Mouse (Mus musculus): Measurements from ENCODE around the gene Tmem268. TPM values are rescaled to one million over a fixed set of nuclear protein-coding genes. Genes with fewer than 3 reads are reported as not detected.

The Tmem268 gene
- polyA plus RNA-seq, 1 experiment = 0.04 TPM

DNA sequence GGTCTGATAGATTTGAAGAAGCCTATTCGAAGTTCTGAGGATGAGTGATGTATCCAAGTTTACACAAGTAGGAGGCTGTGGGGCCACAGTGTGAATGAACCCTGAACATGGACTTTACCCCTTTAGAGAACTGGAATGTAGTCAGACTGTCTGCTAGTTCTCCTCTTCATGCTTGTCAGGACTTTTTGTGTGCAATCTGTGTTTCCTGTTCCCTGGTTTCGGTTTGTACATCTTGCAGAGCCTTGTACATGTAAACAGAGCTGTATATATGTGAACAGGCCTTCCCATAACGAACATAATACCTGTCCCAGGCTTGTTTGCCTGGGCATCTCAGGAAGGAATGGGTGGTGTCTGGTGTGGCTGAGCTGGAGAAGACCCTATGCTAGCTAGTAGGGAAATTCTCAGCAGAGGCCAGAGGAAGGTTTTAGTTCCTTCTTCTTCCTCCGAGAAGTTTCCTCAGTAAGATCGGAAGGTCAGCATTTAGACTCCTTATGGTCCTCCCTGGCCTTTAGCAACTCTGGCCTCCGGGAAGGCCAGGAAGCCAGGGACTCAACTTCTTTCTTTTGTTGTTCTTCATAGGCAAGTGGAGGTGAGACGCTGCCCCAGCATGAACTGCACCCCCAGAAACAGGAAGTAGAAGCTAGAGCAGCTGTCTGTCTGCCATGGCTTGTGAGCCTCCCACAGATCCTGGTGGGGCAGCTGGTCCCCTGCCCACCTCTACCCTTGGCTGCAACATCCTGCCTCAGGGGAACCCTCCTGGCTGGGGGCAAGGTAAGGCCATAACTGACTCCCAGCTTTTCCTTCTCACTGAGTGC is 3.5 kb downstream of the Tmem268 start:
- Histone ChIP-seq H3K4me3 (replicated peaks) (no peak overlapping the region), H3K36me3 (ENCODE audit: control insufficient read depth) (peaks cover 29% of the 10 kb centered on the region), H3K4me1 (ENCODE audit: control insufficient read depth) (peaks cover 34% of the 10 kb centered on the region), H3K9me3 (ENCODE audit: control insufficient read depth, low read length) (no peaks in the 10 kb centered on the region), H3K27me3 (ENCODE audit: control insufficient read depth) (no peaks in the 10 kb centered on the region)
- TF ChIP-seq TAL1 (IDR thresholded peaks at IDR 0.05; ENCODE audit: low read length) = no peak
- TF ChIP-seq GATA1 (IDR thresholded peaks at IDR 0.05; ENCODE audit: low read length) = no peak

DNA sequence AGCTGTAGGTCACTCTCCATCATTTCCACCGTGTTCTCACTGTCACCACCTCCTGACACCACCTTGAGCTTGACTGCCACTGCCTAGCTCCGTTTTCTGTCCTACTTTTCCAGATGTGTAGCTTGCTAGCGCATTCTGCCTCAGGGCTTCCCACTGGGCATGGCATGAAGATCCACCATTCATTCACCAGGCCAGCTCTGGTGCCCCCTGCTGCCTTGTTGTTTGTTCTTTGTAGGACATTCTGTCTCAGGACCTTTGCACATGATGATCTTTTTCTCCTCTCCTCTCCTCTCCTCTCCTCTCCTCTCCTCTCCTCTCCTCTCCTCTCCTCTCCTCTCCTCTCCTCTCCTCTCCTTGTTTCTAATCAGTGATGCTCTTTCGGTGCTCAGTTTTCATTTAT is 4.2 kb downstream of the Tmem268 start:
- H3K4me1 ChIP-seq (ENCODE audit: control insufficient read depth) = peaks cover 27% of the 10 kb centered on the region
- H3K36me3 ChIP-seq (ENCODE audit: control insufficient read depth) = peaks cover 29% of the 10 kb centered on the region
- no peaks in the 10 kb centered on the region for H3K27me3 ChIP-seq (ENCODE audit: control insufficient read depth)
- TF ChIP-seq GATA1 (IDR thresholded peaks at IDR 0.05; ENCODE audit: low read length) = no peak
- TF ChIP-seq TAL1 (IDR thresholded peaks at IDR 0.05; ENCODE audit: low read length) = no peak
- no peaks in the 10 kb centered on the region for H3K9me3 ChIP-seq (ENCODE audit: control insufficient read depth, low read length)
- H3K4me3 ChIP-seq (replicated peaks) = no peak overlapping the region

DNA sequence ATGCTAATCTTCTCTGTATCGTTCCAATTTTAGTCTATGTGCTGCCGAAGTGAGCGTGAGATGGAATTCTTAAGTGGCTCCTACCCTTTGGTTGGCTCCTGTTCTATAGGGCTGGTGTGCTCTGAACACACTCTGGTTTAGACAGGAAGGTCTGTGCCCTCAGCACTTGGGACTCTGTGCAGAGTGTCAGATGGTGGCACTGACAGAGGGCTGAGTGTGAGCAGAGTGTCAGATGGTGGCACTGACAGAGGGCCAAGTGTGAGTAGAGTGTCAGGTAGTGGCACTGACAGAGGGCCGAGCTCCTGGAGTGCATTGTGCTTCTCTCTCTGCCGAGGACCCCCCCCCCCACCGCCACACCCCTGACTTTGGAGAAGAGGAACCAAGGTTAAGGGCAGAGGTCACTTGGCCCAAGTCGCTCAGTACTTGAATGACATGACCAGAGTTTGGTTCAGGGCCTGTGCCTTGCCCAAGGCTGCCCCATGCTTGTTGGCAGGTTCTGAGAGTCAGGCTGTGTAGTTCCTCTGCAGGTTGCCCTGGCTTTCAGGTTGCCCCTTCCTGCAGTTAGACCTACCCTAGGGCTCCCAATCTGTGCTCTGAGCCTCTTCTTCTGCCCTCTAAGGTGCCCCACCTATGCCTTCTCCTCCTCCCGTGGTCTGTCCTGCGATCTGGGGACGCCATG is 9.3 kb downstream of the Tmem268 start:
- TF ChIP-seq TAL1 (IDR thresholded peaks at IDR 0.05; ENCODE audit: low read length) = no peak
- TF ChIP-seq GATA1 (IDR thresholded peaks at IDR 0.05; ENCODE audit: low read length) = no peak
- peaks cover 45% of the 10 kb centered on the region for H3K36me3 ChIP-seq (ENCODE audit: control insufficient read depth)
- no peaks in the 10 kb centered on the region for H3K27me3 ChIP-seq (ENCODE audit: control insufficient read depth)

DNA sequence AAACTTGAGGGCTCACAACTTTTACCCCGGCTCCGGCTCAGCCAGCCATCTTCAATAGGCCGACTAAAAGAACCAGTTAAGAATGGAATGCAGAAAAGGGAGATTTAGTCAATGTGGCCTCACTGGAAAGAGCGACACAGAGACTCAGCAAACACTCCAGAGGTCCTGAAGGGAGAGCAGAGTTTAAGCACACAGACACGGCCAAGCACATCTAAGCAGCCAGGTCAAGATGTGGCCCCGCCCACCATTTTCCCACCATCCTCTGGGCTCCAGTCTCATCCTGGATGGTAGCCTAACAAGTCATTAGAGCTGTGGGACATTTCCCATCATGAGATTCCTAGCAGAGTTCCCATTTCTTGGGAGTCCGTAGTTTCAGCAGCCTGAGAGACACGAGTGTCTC is 10.7 kb downstream of the Tmem268 start:
- TF ChIP-seq GATA1 (IDR thresholded peaks at IDR 0.05; ENCODE audit: low read length) = no peak
- no peak for TF ChIP-seq TAL1 (IDR thresholded peaks at IDR 0.05; ENCODE audit: low read length)
- Histone ChIP-seq H3K36me3 (ENCODE audit: control insufficient read depth) (peaks cover 41% of the 10 kb centered on the region), H3K27me3 (ENCODE audit: control insufficient read depth) (no peaks in the 10 kb centered on the region), H3K4me3 (replicated peaks) (no peak overlapping the region), H3K9me3 (ENCODE audit: control insufficient read depth, low read length) (peaks cover 4% of the 10 kb centered on the region; the same call in 1 of the 2 replicates), H3K4me1 (ENCODE audit: control insufficient read depth) (no peaks in the 10 kb centered on the region; the same call in 1 of the 2 replicates)

More for the DNA sequence above, 9.3 kb downstream of the Tmem268 start:
- Histone ChIP-seq H3K4me1 (ENCODE audit: control insufficient read depth) (no peaks in the 10 kb centered on the region; the same call in 1 of the 2 replicates), H3K4me3 (replicated peaks) (no peak overlapping the region), H3K9me3 (ENCODE audit: control insufficient read depth, low read length) (0 out of 2 replicates have a peak, but pooled peaks cover 1% of the 10 kb centered on the region)

DNA sequence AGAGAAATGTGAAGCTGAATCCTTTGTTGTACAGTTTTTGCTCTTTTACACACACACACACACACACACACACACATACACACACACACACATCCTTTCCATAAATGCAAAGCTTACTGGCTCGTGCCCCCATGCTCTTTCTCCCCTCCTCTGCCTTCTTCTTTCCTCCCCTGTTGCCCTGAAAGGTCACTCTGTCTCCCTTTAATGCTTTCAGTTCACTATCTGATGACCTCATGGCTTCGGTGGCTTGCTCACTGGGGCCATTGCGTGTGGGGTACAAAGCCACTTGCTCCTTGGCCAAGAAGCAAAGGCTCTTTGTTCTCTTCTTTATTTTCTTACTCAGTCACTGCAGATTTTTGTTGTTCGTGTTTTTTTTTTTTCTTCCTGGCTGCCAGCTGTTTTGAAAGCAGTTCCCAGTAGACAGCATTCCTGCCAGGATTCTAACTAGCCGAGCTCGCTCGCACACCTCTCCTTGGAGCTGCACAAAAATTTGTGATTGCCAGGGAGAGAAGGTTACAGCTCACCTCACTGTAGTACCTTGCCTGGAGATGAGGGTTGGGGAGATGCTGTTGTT is 11.7 kb downstream of the Tmem268 start:
- H3K27me3 ChIP-seq (ENCODE audit: control insufficient read depth) = no peaks in the 10 kb centered on the region
- H3K9me3 ChIP-seq (ENCODE audit: control insufficient read depth, low read length) = peaks cover 4% of the 10 kb centered on the region; the same call in 1 of the 2 replicates
- H3K4me1 ChIP-seq (ENCODE audit: control insufficient read depth) = no peaks in the 10 kb centered on the region; the same call in 1 of the 2 replicates
- no peak overlapping the region for H3K4me3 ChIP-seq (replicated peaks)
- H3K36me3 ChIP-seq (ENCODE audit: control insufficient read depth) = peaks cover 36% of the 10 kb centered on the region
- TF ChIP-seq GATA1 (IDR thresholded peaks at IDR 0.05; ENCODE audit: low read length) = no peak
- TF ChIP-seq TAL1 (IDR thresholded peaks at IDR 0.05; ENCODE audit: low read length) = no peak

DNA sequence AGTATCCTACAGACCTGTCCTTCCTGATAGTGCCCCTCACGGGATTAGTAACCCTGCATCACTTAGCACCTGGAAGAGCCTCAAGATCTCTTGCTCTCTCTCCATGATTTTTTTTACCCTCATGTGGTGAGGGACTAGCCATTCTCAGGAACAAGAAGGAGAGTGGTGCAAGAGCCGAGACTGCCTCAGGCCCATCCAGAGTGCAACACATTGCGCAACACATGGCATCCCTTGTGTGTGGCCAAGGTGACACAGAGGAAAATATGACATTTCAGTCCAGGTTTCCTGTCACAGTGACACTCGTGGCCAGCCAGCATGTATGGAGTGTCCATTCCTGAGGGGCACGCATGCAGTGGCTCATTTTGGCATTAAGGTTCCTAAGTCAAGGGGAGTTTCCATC is 14.0 kb downstream of the Tmem268 start:
- H3K4me3 ChIP-seq (replicated peaks) = no peak overlapping the region
- H3K9me3 ChIP-seq (ENCODE audit: control insufficient read depth, low read length) = peaks cover 7% of the 10 kb centered on the region
- H3K4me1 ChIP-seq (ENCODE audit: control insufficient read depth) = no peaks in the 10 kb centered on the region; the same call in 1 of the 2 replicates
- H3K36me3 ChIP-seq (ENCODE audit: control insufficient read depth) = peaks cover 25% of the 10 kb centered on the region
- TF ChIP-seq GATA1 (IDR thresholded peaks at IDR 0.05; ENCODE audit: low read length) (no peak), TAL1 (IDR thresholded peaks at IDR 0.05; ENCODE audit: low read length) (no peak)
- no peaks in the 10 kb centered on the region for H3K27me3 ChIP-seq (ENCODE audit: control insufficient read depth)

DNA sequence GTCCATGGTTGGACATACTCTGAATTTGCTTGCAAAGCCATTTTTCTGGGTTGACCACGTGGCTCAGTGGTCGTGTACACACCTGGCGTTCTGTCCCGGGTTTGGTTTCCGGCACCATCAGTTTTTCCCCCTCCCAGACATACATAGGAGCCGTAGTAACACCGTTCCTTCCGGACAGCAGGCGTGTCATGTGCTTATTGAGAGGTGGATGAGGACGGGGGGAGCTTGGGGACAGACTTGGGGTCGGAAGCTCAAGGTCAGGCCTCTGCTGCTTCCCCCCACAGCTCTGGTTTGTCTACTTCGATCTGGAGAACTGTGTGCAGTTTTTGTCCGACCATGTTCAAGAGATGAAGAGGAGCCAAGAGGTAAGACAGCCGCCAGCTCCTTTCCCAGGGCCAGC is 21.1 kb downstream of the Tmem268 start:
- peaks cover 18% of the 10 kb centered on the region for H3K36me3 ChIP-seq (ENCODE audit: control insufficient read depth)
- no peaks in the 10 kb centered on the region for H3K4me1 ChIP-seq (ENCODE audit: control insufficient read depth)
- no peaks in the 10 kb centered on the region for H3K27me3 ChIP-seq (ENCODE audit: control insufficient read depth)
- H3K4me3 ChIP-seq (replicated peaks) = no peak overlapping the region
- peaks cover 7% of the 10 kb centered on the region for H3K9me3 ChIP-seq (ENCODE audit: control insufficient read depth, low read length)
- no peak for TF ChIP-seq GATA1 (IDR thresholded peaks at IDR 0.05; ENCODE audit: low read length)
- no peak for TF ChIP-seq TAL1 (IDR thresholded peaks at IDR 0.05; ENCODE audit: low read length)

DNA sequence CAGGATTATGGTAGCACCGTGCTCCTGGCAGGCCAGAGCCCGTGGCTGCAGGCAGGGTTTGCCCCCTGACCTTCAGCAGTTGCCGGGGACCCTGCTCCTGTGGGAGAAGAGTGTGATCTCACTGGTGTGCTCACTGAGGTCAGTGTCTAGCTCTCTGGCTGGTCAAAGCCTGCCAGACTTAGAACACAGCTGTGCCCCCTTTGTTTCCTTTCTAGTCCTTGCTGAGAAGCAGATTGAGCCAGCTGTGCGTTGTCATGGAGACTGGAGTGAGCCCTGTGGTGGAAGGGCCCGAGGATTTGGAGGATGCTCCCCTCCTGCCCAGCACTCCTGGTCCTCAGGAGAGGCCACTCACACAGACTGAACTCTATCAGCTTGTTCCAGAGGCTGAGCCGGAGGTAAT is 21.5 kb downstream of the Tmem268 start:
- H3K9me3 ChIP-seq (ENCODE audit: control insufficient read depth, low read length) = peaks cover 7% of the 10 kb centered on the region
- TF ChIP-seq GATA1 (IDR thresholded peaks at IDR 0.05; ENCODE audit: low read length) (no peak), TAL1 (IDR thresholded peaks at IDR 0.05; ENCODE audit: low read length) (no peak)

DNA sequence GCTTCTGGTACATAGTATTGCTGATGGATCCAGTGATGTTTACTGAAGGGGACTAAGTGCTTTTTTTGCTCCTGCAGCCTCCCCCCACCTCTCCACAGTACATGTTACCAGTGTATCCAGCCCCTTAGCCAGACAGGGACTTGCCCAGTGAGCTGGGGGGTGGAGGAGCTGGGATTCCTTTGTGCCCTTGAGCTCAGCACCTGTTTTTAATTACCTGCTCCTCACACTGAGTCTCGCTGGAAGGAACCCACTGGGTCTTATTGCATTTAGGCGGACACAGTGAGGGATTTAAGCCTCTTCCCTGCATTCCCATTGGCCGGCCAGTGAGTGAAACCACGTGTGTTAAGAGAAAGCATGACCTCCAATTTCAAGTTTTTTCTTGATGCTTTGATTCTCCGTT is 24.0 kb downstream of the Tmem268 start:
- Histone ChIP-seq H3K9me3 (ENCODE audit: control insufficient read depth, low read length) (peaks cover 4% of the 10 kb centered on the region), H3K27me3 (ENCODE audit: control insufficient read depth) (no peaks in the 10 kb centered on the region), H3K4me1 (ENCODE audit: control insufficient read depth) (no peaks in the 10 kb centered on the region), H3K36me3 (ENCODE audit: control insufficient read depth) (peaks cover 18% of the 10 kb centered on the region), H3K4me3 (replicated peaks) (no peak overlapping the region)
- no peak for TF ChIP-seq GATA1 (IDR thresholded peaks at IDR 0.05; ENCODE audit: low read length)
- no peak for TF ChIP-seq TAL1 (IDR thresholded peaks at IDR 0.05; ENCODE audit: low read length)

More for the DNA sequence above, 21.5 kb downstream of the Tmem268 start:
- Histone ChIP-seq H3K36me3 (ENCODE audit: control insufficient read depth) (peaks cover 18% of the 10 kb centered on the region), H3K4me1 (ENCODE audit: control insufficient read depth) (no peaks in the 10 kb centered on the region), H3K27me3 (ENCODE audit: control insufficient read depth) (no peaks in the 10 kb centered on the region), H3K4me3 (replicated peaks) (no peak overlapping the region)

Data from erythroblast, embryonic 14.5 days (primary cell).